Mouse (Mus musculus) left cerebral cortex, postnatal 14 days (tissue): Measurements from ENCODE around the gene Kifc3. TPM values are rescaled to one million over a fixed set of nuclear protein-coding genes. Genes with fewer than 3 reads are reported as not detected.

Source experiments
- DNase-seq, 2 experiments: peaks; one replicate each; pipeline ENCODE4 v3.0.0; 2021 to 2022; ENCODE audit warnings: low spot score in 2 of 2, mixed read lengths in 1 of 2
- intact Hi-C: fragments of 180-260 bp; cut with DNase I; formaldehyde crosslinking; loops from one replicate; pipeline ENCODE4 v1.15.1; 2025
- total RNA-seq, 2 experiments: library from RNA; stranded (reverse); gene quantifications; 2 replicates each; pipeline ENCODE4 v1.2.3; 2021

Kifc3 gene
- total RNA-seq, 2 experiments from 2014 or later: 52.9 to 60.3 TPM

GRCm38 (mm10) chr8:95141469-95142074 lies 61.0 kb downstream of the Kifc3 start:
- intact Hi-C loops: no loop called here

GRCm38 (mm10) chr8:95141026-95141425 lies 61.6 kb downstream of the Kifc3 start:
- DNase-seq: no peak
- intact Hi-C loops: no loop called here

More at GRCm38 (mm10) chr8:95141469-95142074, 61.0 kb downstream of the Kifc3 start:
- no peak for DNase-seq

- DNase-seq: no peak
- intact Hi-C loops: no loop called here
Measured at GRCm38 (mm10) chr8:95140555-95140954, 62.1 kb downstream of the Kifc3 start.

DNA sequence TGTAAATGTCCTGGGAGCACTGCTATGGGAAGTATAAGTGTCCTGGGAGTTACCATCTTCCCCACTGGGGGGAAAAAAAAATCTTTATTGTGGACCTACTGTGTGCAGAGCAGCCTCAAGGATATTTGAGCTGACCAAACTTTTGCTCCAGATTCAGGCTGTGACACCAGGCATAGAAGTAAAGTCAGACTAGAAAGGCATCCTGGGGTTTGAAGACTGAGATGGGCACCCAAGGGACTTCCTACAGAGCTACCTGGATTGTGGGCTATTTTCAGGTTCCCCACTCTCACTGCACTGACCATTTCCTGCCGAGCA lies 63.6 kb downstream of the Kifc3 start:
- no peak for DNase-seq
- intact Hi-C loops: loop anchor here (10.0 kb wide), 1 partner anchor 66 kb away; the partner anchor contains the start of gene Kifc3

DNA sequence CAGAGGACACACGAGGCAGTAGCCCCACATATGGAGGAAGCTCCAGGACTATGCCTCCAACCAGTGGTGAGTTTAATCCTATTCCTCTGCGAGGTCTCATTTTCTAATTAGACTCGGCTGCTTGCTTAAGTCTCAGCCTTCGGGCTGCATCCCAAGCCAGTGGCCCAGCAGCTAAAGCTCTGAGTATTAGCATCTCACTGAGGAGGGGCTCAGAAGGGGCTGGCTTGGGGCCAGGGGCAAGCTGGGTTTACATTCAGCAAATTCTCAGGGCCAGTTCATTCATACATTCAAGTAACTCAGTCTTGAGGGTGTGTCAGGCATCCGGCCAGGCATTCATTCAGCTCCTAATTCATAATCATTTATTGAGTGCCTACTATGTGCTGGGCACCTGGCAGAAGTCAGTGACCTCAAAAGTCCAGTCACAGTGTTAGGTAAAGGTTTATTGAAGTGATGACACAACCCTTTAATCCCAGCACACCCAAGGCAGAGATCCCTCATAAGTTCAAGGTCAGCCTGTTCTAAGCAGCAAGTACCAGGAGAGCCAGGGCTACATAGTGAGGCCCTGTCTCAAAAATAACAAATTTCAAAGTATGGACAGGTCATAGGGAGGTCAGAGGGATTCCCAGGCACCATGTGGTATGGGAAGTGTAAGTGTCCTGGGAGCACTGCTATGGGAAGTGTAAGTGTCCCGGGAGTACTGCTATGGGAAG lies 64.1 kb downstream of the Kifc3 start:
- intact Hi-C loops: loop anchor here (10.0 kb wide), 1 partner anchor 66 kb away; the partner anchor contains the start of gene Kifc3
- DNase-seq: no peak

GRCm38 (mm10) chr8:95137641-95138098 lies 64.9 kb downstream of the Kifc3 start:
- no peak for DNase-seq
- intact Hi-C loops: loop anchor here (10.0 kb wide), 1 partner anchor 67 kb away; the partner anchor contains the start of gene Kifc3

DNA sequence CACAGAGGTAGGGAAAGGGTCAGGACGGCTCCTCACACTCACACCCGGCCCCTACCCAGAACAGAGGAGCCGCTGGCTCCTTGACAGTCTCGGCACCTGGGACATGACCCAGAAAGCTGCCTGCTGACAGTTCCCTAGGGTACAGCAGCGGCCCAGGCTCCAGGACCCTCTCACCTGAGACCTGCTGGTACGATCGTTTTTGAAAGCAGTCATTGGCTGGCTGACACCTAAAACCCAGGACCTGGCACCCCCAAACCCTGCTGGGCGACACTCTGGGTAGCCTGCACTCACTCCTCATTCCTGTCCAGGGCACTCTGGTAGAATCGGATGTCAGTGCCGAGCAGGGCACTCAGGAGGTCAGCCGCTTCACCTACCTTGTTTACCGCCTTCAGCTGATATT lies 65.4 kb downstream of the Kifc3 start:
- DNase-seq: no peak
- intact Hi-C loops: loop anchor here (10.0 kb wide), 1 partner anchor 68 kb away; the partner anchor contains the start of gene Kifc3

- intact Hi-C loops: loop anchor here (10.0 kb wide), 1 partner anchor 69 kb away; the partner anchor contains the start of gene Kifc3
- no peak for DNase-seq
Measured at GRCm38 (mm10) chr8:95136218-95136617, 66.4 kb downstream of the Kifc3 start.

GRCm38 (mm10) chr8:95135242-95135641 lies 67.4 kb downstream of the Kifc3 start:
- intact Hi-C loops: loop anchor here (10.0 kb wide), 1 partner anchor 70 kb away; the partner anchor contains the start of gene Kifc3
- DNase-seq: no peak

DNA sequence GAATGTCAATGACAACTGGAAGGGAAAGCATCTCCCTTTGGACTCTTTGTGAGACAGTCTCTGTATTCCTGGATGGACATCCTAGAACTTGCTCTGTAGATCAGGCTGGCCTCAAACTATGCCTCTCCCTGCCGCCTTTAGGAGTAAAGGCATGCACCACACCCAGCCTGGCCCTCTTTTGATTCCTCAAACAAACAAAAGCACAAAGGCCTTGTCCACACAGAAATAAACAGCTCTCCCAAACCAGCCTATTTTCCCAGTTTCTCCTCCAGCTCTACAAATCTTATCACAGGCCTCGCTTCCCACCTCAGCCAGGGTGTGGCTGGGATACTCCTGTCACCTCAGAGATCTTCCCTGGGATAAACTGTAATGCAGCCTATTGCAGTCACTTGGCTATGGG lies 68.4 kb downstream of the Kifc3 start:
- intact Hi-C loops: loop anchor here (10.0 kb wide), 1 partner anchor 71 kb away; the partner anchor contains the start of gene Kifc3
- no peak for DNase-seq

DNA sequence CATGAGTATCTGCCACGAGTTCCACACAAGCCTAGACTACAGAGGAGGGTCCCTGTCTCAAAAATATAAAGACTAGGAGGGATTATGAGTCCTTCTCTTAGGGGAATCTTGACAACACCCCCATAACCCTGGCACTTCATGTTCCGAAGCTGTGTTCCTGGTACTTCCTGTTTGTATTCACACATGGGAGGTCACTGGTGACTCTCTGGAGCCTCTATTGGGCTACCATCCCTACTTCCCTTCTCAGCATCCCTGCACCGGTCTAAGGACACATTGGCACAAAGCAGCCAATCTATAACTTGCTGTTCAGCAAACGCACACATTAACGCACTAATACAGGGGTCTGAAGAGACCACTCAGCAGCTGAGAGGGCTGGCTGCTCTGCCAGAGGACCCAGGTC lies 70.6 kb downstream of the Kifc3 start:
- DNase-seq: no peak
- intact Hi-C loops: loop anchor here (10.0 kb wide), 1 partner anchor 73 kb away; the partner anchor contains the start of gene Kifc3

DNA sequence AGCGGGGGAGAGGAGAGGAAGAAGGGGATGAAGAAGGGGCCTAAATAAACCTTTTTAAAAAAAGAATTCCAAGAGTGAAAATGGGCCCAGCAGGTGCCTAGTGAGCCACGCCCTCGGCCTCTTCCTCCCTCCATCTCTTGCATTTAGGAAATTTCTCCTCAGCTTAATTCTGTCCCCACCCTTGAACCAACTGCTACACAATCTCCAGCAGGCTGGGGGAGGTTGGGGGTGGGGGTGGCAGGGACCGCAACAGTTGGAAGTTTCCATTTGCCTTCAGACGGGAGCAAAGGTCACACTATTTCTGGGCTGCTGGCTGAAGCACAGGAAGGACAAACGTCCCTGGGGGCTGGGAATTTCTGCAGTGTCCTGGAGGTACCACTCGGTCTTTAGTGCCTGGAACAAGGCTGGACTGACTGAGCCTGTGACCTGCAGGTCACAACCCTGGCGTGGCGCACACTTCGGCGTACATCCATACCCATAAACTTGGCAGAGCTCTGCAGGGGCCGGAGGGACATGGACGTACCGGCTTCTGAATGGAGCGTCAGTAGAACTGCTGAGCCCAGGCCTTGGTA lies 71.6 kb downstream of the Kifc3 start:
- intact Hi-C loops: loop anchor here (10.0 kb wide), 1 partner anchor 74 kb away; the partner anchor contains the start of gene Kifc3
- no peak for DNase-seq

DNA sequence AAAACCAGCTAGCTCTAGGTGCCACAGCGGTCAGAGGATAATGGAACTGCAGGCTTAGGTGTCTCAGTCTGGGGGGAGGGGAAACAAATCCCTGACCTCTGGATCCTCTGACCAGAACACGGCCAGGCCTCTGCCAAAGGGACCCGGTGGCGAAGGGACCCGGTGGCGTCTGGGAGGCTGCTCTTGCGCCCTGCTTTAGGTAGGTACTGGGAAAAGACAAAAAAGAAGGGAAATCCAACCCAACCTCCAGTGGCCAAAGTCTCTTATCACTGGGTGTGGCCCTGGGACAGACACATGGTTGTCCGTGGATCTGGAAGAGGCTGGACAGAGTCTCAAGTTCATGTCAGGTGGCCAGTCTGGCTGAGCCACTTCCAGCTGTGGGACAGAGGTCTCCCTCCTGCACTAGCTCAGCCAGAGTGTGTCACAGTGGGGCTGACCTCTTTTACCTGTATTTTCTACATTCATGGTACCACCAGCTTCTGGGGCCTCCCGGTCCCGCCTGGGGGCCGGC lies 73.8 kb downstream of the Kifc3 start:
- intact Hi-C loops: no loop called here
- no peak for DNase-seq

GRCm38 (mm10) chr8:95127658-95128057 lies 75.0 kb downstream of the Kifc3 start:
- DNase-seq: no peak
- intact Hi-C loops: no loop called here

DNA sequence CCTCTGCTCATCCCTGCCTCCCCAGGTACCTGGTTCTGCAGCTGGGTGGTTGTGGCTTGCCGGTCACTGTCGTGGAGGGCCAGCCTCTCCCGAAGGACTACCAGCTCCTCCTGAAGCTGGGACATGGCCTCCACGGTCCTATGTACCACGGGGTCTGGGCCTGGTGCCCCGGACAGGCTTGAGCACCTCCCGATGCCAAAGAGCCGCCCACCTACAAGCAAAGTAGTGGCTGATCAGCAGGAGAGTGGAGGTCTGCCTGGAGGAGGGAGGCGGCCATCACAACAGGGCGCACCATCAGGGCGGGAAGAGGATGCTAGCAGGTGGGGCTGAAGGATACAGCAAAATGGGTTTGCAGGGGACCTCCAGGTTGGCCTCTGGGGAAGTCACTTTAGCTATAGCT lies 76.1 kb downstream of the Kifc3 start:
- intact Hi-C loops: no loop called here

GRCm38 (mm10) chr8:95123455-95123854 lies 79.2 kb downstream of the Kifc3 start:
- no peak for DNase-seq
- intact Hi-C loops: no loop called here

More for the DNA sequence above, 76.1 kb downstream of the Kifc3 start:
- DNase-seq: no peak

DNA sequence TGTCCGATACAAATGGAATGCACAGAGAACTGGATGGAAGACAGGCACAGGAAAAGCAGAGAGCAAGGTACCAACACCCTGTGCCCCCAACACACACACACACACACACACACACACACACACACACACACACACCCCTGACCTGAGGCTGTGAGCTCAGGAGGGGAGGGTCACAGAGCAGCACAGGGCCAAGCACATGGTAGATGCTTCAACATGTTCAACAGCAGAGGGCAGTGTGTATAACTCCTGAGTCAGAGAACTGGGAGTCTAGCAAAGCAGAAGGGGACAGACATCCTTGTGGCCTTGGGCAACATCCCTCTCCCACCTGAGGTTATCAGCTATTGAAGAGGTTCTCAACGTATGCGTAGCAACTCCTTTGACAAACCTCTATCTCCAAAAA lies 88.9 kb downstream of the Kifc3 start:
- peak; percentile 39 to 41 for DNase-seq
- intact Hi-C loops: no loop called here

GRCm38 (mm10) chr8:95113108-95113507 lies 89.5 kb downstream of the Kifc3 start:
- DNase-seq: no peak

GRCm38 (mm10) chr8:95112594-95112993 lies 90.0 kb downstream of the Kifc3 start:
- no peak for DNase-seq
- intact Hi-C loops: no loop called here

More at GRCm38 (mm10) chr8:95113108-95113507, 89.5 kb downstream of the Kifc3 start:
- intact Hi-C loops: no loop called here

- intact Hi-C loops: loop anchor here (10.0 kb wide), 1 partner anchor 97 kb away; the partner anchor contains the start of gene Kifc3
Measured at GRCm38 (mm10) chr8:95107306-95107705, 95.3 kb downstream of the Kifc3 start.

More at GRCm38 (mm10) chr8:95107306-95107705, 95.3 kb downstream of the Kifc3 start:
- no peak for DNase-seq
